Mouse (Mus musculus): ENCODE data around the gene Fgd6. TPM values are rescaled to one million over a fixed set of nuclear protein-coding genes. Genes with fewer than 3 reads are reported as not detected.
A peak's percentile ranks its signal among the peaks of the same experiment; 100 is the strongest.

The Fgd6 gene
- polyA plus RNA-seq, 1 experiment from 2014 or later: 3.7 TPM

DNA sequence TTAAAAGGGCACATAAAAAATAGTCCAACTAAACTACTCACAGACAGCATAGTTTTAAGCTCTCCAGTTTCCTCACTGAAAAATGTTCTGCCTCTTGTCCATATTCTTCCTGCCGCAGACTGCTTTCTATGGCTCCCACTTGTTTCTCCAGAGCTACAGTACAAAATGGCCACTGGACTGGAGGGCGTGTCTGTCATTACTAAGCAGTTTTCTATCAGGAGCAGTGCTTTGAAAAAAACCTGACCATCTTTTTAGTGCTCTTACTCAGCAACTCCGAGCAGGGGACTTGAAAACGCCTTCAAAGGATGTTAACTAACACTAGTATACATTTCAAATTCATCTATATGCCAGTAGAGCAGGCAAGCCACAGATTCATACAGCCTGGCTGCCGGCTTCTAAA, 15.2 kb upstream of the Fgd6 start:
- Histone ChIP-seq H3K27ac (ENCODE audit: poor library complexity, severe bottlenecking) (no peak overlapping the region), H3K4me1 (replicated peaks) (0 out of 2 replicates have a peak, but pooled peaks cover 3% of the 10 kb centered on the region), H3K4me3 (no peak overlapping the region), H3K9ac (no peak overlapping the region), H3K4me2 (no peak overlapping the region), H3K9me3 (replicated peaks) (no peaks in the 10 kb centered on the region), H3K36me3 (peaks cover 16% of the 10 kb centered on the region; the same call in 1 of the 2 replicates), H3K27me3 (replicated peaks) (no peaks in the 10 kb centered on the region)
- ATAC-seq (ENCODE audit: insufficient number of reproducible peaks, low FRiP score): peak; percentile 83; the same call in 1 of the 2 replicates
- 72% methylated on average over 5 of the region's 5 CpGs for WGBS

DNA sequence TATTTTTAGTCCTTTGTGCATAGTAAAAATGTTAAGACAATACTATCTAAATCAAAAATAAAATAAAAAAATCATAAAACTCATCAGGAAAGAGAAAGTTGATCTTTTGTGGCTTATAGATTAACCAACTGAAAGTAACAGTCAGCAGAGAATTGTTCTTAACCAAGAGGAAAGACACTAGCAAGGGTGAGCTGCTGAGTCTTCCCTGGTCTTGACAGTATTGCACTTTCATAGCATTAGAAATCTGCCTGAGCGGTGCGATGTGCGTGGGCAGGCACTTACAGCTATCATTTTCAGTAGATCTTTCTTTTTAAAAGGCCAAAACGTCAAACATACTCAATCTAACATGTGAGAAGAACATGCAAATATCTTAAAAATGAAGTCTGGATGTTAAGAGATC, 14.7 kb upstream of the Fgd6 start:
- no peaks in the 10 kb centered on the region for H3K9me3 ChIP-seq (replicated peaks)
- H3K36me3 ChIP-seq: peaks cover 16% of the 10 kb centered on the region; the same call in 1 of the 2 replicates
- H3K4me2 ChIP-seq: no peak overlapping the region
- no peak overlapping the region for H3K27ac ChIP-seq (ENCODE audit: poor library complexity, severe bottlenecking)
- H3K4me1 ChIP-seq (replicated peaks): 0 out of 2 replicates have a peak, but pooled peaks cover 3% of the 10 kb centered on the region
- no peaks in the 10 kb centered on the region for H3K27me3 ChIP-seq (replicated peaks)
- no peak for ATAC-seq (ENCODE audit: insufficient number of reproducible peaks, low FRiP score)
- WGBS: 77% methylated on average over 4 of the region's 4 CpGs
- no peak overlapping the region for H3K4me3 ChIP-seq
- no peak overlapping the region for H3K9ac ChIP-seq

DNA sequence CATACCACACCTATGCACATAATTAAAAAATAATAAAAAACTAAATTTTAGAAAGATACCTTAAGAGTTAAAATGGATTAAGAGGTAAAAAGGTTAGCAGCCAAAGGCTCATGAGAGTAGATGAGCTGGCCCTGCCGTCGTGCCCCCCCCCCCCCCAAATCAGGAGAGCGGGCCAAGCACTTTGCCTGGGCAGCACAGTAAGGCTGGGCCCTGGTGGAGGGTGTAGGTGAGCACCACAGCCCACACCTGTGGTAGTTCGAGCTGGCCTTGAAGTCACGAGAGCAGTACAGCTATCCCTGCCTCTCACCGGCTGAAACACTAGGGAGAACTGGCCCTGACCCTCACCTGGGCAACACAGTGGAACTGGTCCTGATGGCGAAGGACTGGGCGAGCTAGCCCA, 10.7 kb upstream of the Fgd6 start:
- Histone ChIP-seq H3K27ac (ENCODE audit: poor library complexity, severe bottlenecking) (no peak overlapping the region), H3K27me3 (replicated peaks) (no peaks in the 10 kb centered on the region), H3K36me3 (peaks cover 32% of the 10 kb centered on the region), H3K4me1 (replicated peaks) (0 out of 2 replicates have a peak, but pooled peaks cover 5% of the 10 kb centered on the region), H3K4me3 (no peak overlapping the region), H3K4me2 (no peak overlapping the region), H3K9me3 (replicated peaks) (no peaks in the 10 kb centered on the region), H3K9ac (no peak overlapping the region)
- 91% methylated on average over 8 of the region's 8 CpGs for WGBS
- no peak for ATAC-seq (ENCODE audit: insufficient number of reproducible peaks, low FRiP score)

DNA sequence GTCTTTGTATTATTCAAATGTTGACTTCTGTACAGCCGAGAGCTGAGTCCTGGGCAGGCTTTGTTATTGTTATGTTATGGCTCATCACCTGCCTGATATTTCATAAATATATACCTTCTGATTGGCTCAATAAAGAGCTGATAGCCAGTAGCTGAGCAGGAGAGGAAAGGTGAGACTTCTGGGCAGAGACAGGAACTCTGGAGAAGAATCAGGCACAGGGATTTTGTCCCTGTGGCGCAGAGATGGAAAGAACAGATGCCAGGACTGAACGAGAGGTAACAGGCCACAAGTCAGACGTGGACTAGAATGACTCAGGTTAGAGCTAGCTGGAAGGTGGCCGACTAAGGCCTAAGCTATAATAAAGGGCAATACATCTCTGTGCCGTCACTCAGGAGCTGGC, 7.3 kb upstream of the Fgd6 start:
- H3K27me3 ChIP-seq (replicated peaks): no peaks in the 10 kb centered on the region
- no peak for ATAC-seq (ENCODE audit: insufficient number of reproducible peaks, low FRiP score)
- H3K27ac ChIP-seq (ENCODE audit: poor library complexity, severe bottlenecking): no peak overlapping the region
- H3K4me1 ChIP-seq (replicated peaks): 0 out of 2 replicates have a peak, but pooled peaks cover 5% of the 10 kb centered on the region
- H3K4me2 ChIP-seq: no peak overlapping the region
- H3K9me3 ChIP-seq (replicated peaks): no peaks in the 10 kb centered on the region
- H3K36me3 ChIP-seq: peaks cover 32% of the 10 kb centered on the region
- 85% methylated on average over 6 of the region's 6 CpGs for WGBS
- no peak overlapping the region for H3K4me3 ChIP-seq
- H3K9ac ChIP-seq: no peak overlapping the region

DNA sequence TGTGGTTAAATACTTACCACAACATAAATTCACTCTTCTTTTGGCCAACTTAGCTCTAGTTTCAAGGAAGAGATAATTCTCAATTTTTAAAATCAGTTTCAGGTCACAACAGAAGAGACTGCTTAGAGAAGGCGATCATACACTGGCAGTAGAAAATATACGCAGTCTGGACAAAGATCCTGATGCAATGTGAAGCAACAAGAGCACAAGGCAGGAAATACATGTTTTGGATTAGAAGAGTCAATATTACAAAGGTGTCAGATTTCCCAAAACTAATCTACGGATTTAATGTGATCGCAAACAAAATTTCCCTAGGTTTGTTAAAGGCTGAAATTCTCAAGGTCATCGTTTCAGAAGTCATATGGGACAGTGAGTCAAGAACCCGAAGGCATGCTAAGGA, 4.6 kb upstream of the Fgd6 start:
- H3K4me3 ChIP-seq: no peak overlapping the region

DNA sequence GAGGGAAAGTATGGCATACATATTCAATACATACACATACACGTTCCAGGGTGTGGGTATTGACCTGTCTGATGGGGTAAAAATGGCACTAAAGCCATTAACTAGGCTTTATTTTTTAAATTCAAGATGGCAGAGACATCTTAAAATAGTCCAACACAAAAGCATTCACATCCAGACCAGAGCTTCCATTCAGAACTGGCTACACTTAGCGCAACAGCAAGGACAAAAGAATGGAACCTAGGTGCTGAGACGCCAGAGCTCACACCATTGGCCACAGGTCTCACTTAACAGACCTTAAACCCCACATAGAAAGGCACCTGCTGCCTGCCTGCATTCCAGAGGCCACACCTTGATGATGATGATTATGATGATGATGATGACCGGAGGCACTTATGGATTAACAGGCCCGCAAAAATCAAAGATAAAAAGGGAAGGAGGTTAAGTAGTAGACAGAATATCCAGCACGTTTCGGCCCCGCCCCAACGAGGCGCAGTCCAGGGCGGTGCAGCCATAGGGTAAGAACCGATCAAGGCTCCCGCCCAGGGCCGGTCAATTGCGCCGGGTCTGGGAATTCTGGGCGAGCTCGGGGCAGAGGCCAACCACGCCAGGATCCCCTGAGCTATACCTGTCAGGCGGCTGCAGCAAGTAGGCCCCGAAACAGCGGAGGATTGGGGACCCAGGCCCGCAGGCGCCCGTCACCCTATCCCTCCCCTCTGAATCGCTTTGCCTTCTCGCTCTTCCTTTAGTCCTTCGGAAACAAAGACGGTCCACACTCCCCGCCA, 734 bp upstream of the Fgd6 start:
- peak overlapping the region; percentile 79 for H3K4me2 ChIP-seq
- H3K4me3 ChIP-seq: peak overlapping the region; percentile 89
- peak overlapping the region; percentile 35; the same call in 1 of the 2 replicates for H3K27ac ChIP-seq (ENCODE audit: poor library complexity, severe bottlenecking)
- peak overlapping the region; percentile 88 for H3K9ac ChIP-seq
- H3K4me1 ChIP-seq (replicated peaks): peaks cover 13% of the 10 kb centered on the region
- peaks cover 3% of the 10 kb centered on the region; the same call in 1 of the 2 replicates for H3K36me3 ChIP-seq
- ATAC-seq (ENCODE audit: insufficient number of reproducible peaks, low FRiP score): peak; percentile 86
- WGBS: 3% methylated on average over 30 of the region's 30 CpGs
- no peaks in the 10 kb centered on the region for H3K27me3 ChIP-seq (replicated peaks)
- H3K9me3 ChIP-seq (replicated peaks): no peaks in the 10 kb centered on the region

More for the DNA sequence above, 4.6 kb upstream of the Fgd6 start:
- H3K9me3 ChIP-seq (replicated peaks): no peaks in the 10 kb centered on the region
- no peak overlapping the region for H3K4me2 ChIP-seq
- H3K4me1 ChIP-seq (replicated peaks): peaks cover 15% of the 10 kb centered on the region
- no peaks in the 10 kb centered on the region for H3K27me3 ChIP-seq (replicated peaks)
- no peak overlapping the region for H3K27ac ChIP-seq (ENCODE audit: poor library complexity, severe bottlenecking)
- WGBS: 92% methylated on average over 6 of the region's 6 CpGs
- no peak overlapping the region for H3K9ac ChIP-seq
- H3K36me3 ChIP-seq: peaks cover 19% of the 10 kb centered on the region
- ATAC-seq (ENCODE audit: insufficient number of reproducible peaks, low FRiP score): no peak

DNA sequence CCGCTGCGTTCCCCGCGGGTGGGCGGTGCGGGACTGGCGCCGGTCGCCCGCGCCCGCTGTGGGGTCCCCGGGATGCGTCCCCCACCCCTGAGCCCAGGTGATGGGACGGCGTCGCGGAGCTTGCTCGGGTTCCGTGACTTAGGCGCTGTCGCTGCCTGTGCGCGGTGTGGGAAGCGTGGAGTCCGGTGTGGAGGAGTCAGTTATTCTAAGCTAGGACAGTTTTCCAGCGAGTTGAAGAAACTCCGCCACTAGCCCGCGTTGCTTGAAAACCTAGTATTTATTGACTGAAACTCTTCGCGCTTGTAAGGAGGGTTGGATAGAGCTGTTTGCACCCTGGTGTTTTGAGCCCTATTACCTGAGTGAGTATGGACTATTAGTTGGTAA, 566 bp downstream of the Fgd6 start:
- WGBS: under 1% methylated on average over 32 of the region's 32 CpGs
- Histone ChIP-seq H3K27me3 (replicated peaks) (no peaks in the 10 kb centered on the region), H3K36me3 (0 out of 2 replicates have a peak, but pooled peaks cover 2% of the 10 kb centered on the region), H3K4me3 (peak overlapping the region; percentile 89), H3K27ac (ENCODE audit: poor library complexity, severe bottlenecking) (peak overlapping the region; percentile 62; the same call in 1 of the 2 replicates), H3K9me3 (replicated peaks) (no peaks in the 10 kb centered on the region), H3K4me2 (peak overlapping the region; percentile 71), H3K9ac (peak overlapping the region; percentile 81), H3K4me1 (replicated peaks) (peaks cover 9% of the 10 kb centered on the region)
- ATAC-seq (ENCODE audit: insufficient number of reproducible peaks, low FRiP score): no peak; the same call in 1 of the 2 replicates

DNA sequence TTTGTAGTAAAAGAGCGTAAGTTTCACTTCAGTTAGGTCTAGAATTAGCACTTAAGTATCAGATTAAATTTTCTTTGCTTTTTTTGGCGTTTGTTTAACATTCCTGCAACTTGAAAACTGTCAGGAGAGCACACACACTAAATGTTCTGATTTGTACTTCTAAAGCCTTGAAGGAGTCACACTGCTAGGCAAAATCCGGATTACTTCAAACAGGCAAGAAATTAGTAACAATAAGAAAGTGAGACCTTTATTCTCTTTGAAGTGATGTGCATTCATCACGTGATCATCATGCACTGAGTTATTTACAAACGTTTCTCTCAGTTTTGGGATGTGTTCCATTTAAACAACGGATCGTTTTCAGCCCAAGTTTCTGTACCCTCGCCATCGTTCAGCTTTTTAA, 1.4 kb downstream of the Fgd6 start:
- WGBS: 59% methylated on average over 9 of the region's 9 CpGs
- Histone ChIP-seq H3K4me3 (peak overlapping the region; percentile 22; the same call in 1 of the 2 replicates), H3K36me3 (no peaks in the 10 kb centered on the region), H3K4me2 (peak overlapping the region; percentile 19; the same call in 1 of the 2 replicates), H3K27ac (ENCODE audit: poor library complexity, severe bottlenecking) (no peak overlapping the region), H3K27me3 (replicated peaks) (no peaks in the 10 kb centered on the region), H3K4me1 (replicated peaks) (peaks cover 9% of the 10 kb centered on the region), H3K9ac (no peak overlapping the region), H3K9me3 (replicated peaks) (no peaks in the 10 kb centered on the region)
- no peak for ATAC-seq (ENCODE audit: insufficient number of reproducible peaks, low FRiP score)

DNA sequence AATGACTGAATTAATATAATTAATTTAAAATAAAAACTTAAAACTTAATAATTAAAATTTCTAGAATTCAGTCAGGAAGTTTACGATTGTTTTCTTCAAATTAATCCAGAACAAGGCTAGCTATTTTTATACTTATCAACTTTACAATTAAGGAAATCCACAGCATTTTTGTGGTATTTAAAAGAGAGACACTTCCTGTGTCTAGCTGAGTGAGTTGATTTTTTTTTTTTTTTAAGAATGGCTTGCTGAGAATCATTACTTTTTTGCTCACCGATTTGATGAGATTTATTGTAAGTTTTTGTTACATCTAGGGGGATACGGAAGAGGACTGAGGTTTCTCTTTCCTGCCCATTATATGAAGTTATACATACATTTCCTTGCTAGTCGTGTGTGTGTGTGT, 1.8 kb downstream of the Fgd6 start:
- Histone ChIP-seq H3K9ac (no peak overlapping the region), H3K4me2 (no peak overlapping the region), H3K9me3 (replicated peaks) (no peaks in the 10 kb centered on the region), H3K4me1 (replicated peaks) (peaks cover 9% of the 10 kb centered on the region), H3K36me3 (no peaks in the 10 kb centered on the region), H3K27ac (ENCODE audit: poor library complexity, severe bottlenecking) (no peak overlapping the region), H3K4me3 (no peak overlapping the region), H3K27me3 (replicated peaks) (no peaks in the 10 kb centered on the region)
- 80% methylated on average over 4 of the region's 4 CpGs for WGBS
- no peak for ATAC-seq (ENCODE audit: insufficient number of reproducible peaks, low FRiP score)

DNA sequence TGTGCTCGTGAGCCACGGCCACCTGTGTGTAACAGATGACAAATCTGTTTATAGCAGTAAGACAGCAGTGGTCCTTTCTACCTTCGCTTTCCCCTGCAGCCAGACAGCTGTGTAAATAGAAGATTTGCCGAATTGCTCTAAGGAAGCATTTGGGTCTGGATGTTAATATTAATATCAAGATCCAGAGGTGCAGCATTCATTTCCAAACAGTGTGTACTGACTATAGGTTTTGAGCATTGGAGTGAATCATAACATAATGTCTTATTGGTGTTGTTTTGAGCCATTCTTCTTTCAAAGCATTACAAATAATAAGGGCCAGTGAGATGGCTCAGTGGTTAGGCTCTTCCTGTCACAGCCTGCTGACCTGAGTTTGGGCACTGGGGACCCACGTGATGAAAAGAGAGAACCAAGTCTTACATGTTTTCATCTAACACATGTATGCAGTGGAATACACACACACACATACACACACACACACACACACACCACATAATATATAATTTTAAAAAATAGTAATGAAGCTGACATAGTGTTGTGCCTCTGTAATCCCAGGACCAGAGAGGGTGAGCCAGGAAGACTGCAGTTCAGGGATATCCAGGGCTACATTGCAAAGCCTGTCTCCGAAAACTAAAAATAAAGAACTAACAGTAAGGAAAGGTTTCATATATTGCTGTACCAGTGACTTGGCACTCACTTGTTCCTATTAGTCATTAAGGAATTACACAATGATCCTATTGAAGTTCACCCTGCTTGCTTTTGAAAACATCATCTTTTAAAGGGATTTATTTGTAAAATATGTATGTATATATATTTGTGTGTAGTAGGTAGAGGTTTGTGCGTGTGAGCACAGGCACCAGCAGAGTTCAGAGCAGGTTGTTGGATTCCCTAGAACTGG, 2.8 kb downstream of the Fgd6 start:
- H3K4me2 ChIP-seq: no peak overlapping the region
- peaks cover 9% of the 10 kb centered on the region for H3K4me1 ChIP-seq (replicated peaks)
- no peak overlapping the region for H3K9ac ChIP-seq
- WGBS: 78% methylated on average over 7 of the region's 7 CpGs
- no peaks in the 10 kb centered on the region for H3K27me3 ChIP-seq (replicated peaks)
- H3K9me3 ChIP-seq (replicated peaks): no peaks in the 10 kb centered on the region
- no peak for ATAC-seq (ENCODE audit: insufficient number of reproducible peaks, low FRiP score)
- H3K4me3 ChIP-seq: no peak overlapping the region
- no peak overlapping the region for H3K27ac ChIP-seq (ENCODE audit: poor library complexity, severe bottlenecking)
- no peaks in the 10 kb centered on the region for H3K36me3 ChIP-seq

DNA sequence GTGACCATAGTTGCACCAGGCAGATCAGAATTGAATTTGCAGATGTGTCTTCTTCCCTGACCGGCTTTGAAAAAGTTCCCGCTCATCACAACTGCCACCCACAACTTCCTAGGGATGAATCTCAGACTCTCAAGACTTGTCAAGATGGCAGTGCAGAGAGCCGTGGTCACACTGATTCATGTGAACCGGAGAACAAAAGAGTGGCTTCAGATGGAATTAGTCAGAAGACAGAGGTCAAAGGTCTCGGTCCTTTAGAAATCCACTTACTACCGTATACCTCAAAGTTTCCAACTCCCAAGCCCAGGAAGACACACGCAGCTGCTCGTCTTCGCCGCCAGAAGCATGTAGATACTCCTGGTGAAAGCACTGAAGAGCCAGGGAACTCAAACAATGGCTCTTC, 8.1 kb downstream of the Fgd6 start:
- Histone ChIP-seq H3K27me3 (replicated peaks) (no peaks in the 10 kb centered on the region), H3K4me2 (no peak overlapping the region), H3K27ac (ENCODE audit: poor library complexity, severe bottlenecking) (no peak overlapping the region), H3K36me3 (peaks cover 25% of the 10 kb centered on the region), H3K9me3 (replicated peaks) (no peaks in the 10 kb centered on the region), H3K4me1 (replicated peaks) (peaks cover 19% of the 10 kb centered on the region), H3K4me3 (no peak overlapping the region), H3K9ac (no peak overlapping the region)
- no peak for ATAC-seq (ENCODE audit: insufficient number of reproducible peaks, low FRiP score)
- 83% methylated on average over 10 of the region's 10 CpGs for WGBS
